Mouse (Mus musculus): ENCODE measurements around the gene Hspb1.

Hspb1 gene

DNA sequence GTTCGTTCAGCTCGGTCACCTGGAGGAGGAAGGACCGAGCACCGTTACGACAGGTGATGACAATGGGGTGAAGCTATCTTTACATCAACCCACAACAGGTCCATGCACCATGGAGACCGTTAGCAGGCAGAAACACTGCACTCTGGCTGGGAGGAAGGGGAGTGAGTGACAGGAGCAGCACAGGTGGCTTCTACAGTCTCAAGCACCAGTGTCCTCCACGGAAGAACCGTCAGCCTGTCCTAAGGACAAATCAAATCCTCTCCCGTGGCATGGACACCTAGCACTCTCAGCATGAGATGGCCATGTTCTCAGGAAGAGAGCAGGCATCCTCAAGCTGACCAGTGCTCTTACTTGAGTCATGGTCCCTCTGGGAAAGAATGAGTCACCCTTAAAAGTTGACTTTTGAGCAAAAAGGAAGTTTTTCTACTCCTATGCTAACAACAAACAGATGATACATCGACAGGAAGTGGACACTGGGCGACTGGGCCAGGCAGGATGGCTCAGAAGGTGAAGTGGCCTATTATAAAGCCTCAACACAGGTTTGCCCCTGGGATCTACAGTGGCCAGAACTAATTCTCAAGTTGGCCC lies 24.0 kb downstream of the Hspb1 start:
- in situ Hi-C loops (cut with MboI, MseI) = no loop called here

DNA sequence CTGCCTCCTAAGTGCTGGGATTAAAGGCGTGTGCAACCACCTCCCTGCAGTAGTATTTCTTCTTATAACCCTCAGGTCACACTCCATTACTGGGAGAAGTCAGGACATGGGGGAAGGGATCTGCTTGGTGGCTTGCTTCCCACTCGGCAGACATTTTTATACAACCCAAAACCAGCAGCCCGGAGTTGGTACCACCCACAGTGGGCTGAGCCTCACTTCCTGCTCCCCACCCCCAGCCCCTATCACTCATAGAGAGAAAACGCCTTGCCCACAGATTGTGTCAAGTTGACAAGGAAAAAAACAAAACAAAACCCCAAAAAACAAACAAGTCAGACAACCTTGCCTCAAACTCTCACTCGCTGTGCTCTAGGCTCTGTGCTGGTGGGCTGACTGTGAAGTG lies 25.5 kb downstream of the Hspb1 start:
- in situ Hi-C loops (cut with MboI, MseI) = no loop called here

DNA sequence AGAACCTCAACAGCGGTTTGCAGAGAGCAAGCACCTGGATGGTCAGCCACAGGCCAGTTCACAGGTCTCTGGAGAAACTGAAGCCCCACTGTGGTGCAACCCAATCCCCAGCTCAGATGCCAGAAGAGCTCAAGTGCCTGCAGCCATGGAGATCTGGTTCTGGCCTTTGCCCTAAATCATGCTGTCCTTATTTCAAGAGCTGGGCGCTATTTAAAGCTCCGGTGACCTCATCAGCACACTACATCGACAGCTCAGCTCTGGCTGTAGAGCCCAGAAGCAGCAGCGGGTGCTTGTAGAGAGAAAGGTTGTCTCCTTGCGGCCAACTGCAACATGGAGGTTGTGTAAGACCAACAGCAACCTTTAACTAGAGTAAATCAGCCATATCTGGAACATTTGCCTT lies 26.4 kb downstream of the Hspb1 start:
- in situ Hi-C loops (cut with MboI, MseI) = no loop called here

DNA sequence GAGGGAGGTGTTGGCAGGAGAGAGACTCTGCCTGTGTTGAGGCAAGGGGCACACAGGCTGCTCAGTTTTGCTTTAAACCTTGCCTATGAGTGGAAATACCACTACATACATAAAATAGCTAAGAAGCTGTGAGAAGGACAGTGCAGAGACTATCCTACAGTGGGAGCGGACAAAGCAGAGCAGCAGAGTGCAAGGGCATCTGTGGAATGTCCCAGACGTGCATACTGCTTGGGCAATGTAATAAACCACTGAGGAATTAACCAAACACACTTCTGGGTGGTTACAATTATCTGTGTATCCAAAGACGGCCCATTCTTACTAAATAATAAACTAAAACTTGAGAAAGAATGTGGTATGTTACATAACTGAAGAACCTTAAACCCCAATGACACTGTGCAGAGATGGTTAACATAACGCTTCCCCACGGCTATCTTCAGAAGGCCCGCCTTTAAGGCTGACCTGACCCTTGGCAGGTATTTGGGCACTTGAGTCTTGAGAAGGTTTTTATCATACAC lies 28.4 kb downstream of the Hspb1 start:
- in situ Hi-C loops (cut with MboI, MseI) = no loop called here

DNA sequence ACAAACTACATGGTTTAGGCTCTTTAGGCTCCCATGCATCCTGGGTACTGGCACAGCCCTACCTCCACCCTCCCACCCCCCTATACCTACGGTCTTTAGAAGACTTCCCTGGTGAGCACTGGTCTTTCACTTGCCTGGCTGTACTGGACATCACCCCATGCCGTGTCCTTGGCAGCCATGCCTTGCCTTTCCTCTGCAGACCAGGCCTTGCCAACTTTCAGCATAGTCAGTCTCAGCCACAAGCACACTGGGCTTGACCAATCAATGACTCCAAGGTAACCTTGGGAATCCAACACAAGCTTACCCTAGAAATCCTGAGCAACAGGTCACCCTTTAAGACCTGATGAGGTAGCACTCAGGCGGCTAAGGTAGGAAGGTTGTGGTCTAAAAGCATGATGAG lies 28.9 kb downstream of the Hspb1 start:
- in situ Hi-C loops (cut with MboI, MseI) = no loop called here

DNA sequence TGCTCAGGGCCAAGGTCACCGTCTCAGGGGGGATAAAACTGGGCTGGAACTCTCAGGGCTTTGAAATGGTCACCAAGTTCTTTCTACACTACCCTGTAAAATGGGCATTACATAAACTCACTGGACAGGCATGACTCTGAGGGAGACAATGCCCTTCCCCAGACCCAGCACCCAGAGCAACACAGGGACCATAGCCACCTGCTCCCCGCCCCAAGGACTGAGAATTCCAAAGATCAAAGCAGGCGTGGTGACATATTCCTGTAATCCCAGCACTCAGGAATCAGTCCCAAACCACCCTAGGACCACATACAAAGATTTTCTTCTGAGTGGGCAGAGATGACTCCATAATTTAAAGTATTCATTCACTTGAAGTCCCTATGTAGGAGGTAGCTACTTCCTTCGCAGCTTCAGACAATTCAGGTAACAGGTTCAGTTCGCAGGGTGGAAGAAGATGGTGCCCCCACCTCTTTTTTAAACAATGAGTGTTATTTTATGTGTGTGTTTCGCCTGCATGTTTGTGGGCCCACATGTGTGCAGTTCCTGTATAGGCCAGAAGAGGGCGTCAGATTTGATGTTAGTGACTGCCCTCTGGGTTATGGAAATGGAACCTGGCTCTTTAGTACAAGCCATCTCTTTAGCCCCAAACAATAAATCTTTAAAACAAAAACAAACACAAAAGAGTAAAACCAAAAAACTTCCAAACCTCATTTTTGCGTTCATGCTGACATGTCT lies 29.8 kb downstream of the Hspb1 start:
- in situ Hi-C loops (cut with MboI, MseI) = no loop called here

DNA sequence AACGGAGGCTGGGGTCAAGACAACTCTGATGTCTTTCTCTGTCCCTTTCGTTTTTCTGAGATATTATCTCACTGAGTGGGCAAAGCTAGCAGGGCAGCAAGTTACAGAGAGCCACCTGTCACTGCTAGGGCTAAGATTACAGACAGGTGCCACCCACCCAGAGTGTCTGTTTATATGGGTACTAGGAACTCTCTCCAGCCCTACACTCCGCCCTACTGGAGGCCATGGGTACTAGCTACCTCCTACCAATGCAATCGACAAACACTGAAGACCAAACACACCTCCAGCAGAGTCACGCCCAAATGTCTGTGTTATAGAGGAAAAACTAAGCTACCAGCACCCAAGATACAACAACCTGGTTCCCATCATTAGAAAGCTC lies 30.3 kb downstream of the Hspb1 start:
- in situ Hi-C loops (cut with MboI, MseI) = no loop called here

DNA sequence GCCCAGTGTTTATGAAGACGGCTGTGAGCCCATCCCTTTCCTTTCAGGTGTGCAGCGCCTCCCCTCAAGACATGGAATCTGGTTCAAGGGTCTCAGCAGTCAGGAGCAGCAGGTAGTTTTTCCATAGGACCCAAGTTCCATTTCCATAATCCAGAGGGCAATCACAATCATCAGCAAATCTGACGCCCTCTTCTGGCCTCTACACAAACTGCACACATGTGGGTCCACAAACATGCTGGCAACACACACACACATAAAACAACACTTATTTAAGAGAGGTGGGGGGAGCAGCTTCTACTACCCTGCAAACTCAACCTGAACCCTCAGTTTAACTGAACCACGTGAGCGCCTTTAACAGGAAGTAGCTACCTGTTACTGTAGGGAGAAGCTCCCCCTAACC lies 30.9 kb downstream of the Hspb1 start:
- in situ Hi-C loops (cut with MboI, MseI) = no loop called here

DNA sequence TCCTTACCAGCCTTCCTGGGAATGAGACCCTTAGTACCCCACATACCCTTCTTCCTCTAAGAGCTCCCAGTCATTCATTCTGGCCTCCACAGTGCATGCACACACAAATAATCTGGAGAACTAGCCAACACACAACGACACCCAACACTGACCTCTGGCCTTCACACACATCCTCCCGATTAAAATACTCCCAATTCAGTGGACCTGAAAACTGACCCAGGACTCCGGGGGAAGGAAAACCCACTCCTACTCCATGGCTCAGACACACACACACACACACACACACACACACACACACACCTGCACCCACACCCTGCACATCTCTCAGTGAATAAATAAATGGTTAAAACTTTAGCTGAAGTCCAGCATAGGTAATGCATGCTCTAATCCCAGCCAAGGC lies 32.2 kb downstream of the Hspb1 start:
- in situ Hi-C loops (cut with MboI, MseI) = no loop called here

DNA sequence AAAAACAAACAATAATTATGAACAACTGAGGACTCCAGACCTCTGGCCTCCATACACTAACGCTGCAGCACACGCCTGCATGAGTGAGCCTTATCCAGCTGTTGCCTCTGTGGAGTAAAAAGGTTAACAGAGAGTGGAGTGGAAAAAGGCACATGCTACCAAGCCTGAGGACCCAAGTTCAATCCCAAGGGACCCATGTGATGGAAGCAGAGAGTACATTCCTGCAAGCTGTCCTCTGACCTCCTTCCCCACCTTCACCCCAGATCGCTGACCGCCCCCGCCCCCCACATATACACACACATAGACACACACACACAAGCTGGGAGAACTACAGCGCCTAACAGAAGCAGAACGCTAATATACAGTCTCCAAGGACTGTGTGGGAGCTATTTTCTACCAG lies 36.2 kb downstream of the Hspb1 start:
- in situ Hi-C loops (cut with MboI, MseI) = no loop called here

DNA sequence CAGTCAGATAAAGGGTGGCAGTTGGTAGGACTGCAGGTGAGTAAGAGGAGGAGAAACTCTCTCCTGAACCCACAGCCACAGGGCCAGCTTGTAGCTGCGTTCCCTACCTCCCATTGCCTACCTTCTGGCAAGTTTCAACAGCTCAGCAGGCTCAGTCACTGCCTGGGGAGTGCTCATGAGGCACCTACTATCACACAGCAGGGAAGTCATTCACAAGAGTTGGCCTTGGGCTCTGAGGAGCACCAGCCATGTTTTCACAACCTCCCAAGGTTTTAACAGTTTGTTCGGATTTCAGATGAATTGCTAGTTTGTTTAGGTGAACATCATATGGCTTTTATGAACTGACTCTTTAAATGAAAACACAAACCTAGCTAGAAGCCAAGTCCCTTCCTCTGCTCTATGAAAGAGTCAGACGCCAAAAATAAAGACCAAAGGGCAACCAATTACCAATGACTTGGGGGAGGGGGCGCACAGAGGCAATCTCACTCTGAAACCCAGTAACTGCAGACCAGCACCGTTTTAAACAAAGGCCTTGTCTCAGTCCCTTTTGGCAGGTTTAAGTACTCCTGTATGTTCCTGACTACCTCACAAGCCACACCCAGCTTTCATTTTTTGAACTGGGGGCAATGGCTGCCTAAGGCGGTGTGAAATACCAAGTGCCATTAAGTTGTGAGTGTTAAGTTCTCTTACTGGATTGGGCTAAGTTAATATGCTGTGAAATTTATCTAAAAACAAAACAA lies 42.1 kb downstream of the Hspb1 start:
- in situ Hi-C loops (cut with MboI, MseI) = loop anchor here (10.0 kb wide), 1 partner anchor 1375 kb away; the partner anchor contains the start of gene Srrt

DNA sequence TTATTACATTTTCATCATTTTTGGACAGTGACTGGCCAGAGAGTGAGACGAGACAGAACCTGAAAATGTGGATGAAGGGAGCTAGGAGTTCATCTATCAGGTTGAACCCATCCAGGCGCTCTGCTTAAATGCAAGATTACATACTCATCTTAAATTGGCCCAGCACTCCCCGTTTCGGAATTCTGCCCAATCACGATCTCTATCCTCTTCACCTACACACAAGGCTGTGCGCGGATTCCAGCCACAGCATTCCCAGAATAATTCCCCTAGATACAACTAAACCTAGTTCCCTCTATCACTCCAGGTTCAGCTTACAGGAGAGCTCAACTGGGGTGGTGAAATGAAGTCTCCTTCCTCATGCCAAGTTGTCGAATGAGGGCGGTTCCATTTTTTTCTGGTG lies 43.8 kb downstream of the Hspb1 start:
- in situ Hi-C loops (cut with MboI, MseI) = loop anchor here (10.0 kb wide), 1 partner anchor 1373 kb away; the partner anchor contains the start of gene Srrt

DNA sequence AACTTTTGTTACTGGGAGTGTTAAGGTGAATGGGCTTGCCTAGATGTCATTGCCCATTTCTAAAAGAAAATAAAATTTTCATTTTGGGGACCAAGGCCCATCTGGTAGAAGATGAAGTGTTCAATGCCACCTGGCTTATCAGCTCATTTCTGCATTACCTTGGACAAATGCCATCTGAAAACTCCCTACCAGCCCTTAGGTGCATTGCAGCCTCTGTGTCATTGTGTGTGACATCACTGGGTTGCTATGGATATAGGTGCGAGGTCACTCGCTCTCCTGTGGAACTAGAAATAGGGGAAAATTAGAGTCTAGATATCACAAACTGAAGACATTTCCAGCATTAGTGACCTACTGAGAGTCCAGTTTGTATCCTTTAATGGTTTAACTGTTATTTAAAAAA lies 44.6 kb downstream of the Hspb1 start:
- in situ Hi-C loops (cut with MboI, MseI) = loop anchor here (10.0 kb wide), 1 partner anchor 1372 kb away; the partner anchor contains the start of gene Srrt

DNA sequence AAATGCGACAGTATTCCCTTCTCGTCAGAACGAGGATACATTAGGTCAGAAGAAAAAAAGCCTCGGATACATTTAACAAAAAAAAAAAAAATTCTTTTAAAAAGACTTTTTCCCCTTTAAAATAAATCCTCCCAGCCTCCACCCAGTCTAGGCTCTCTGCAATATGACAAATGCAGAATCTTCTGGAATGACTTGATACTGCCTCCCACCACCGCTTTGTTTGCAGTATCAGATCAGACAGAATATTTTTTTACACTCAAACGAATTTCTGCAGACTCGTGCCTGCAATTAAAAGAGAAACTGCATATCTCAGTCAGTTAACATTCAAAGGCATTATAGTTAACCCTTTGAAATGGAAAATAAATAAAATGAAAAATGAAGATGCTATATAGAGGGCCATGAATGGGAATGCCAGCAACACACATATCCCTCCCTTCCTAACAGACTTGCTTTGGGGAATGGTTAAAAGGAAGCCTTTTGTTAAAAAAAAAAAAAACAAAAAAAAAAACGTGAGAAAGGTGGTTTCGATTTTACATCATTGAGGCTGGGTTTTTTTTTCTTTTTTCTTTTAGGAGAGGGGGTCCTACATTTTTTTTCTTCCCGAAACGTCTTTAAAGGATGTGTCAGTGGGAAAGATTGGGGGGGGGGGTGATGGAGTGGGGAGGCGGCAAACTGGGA lies 45.6 kb downstream of the Hspb1 start:
- in situ Hi-C loops (cut with MboI, MseI) = loop anchor here (10.0 kb wide), 1 partner anchor 1371 kb away; the partner anchor contains the start of gene Srrt

DNA sequence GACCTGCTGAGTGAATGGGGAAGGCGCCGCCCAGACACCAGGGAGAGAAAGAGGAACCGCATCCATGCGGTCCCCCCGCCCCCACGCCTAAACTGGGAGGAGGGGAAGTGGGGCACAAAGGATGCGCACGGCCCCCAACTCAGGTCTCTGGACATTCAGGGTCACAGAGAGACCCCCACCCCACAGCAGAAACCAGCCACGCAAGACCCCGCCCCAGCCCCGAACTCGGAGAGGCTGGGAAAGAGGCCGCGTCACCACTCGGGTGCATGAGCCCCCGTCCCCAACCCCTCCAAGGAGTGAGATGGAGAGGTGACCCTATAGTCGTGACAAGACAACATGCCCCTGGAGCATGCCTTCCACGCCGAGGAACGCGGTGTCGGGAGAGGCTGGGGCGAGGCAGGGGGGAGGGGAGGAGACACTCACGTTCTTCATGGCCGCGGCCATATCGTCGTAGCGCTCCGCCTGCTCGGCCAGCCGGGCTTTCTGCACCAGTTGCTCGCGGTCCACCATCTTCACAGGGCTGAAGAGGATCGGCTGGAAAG lies 46.3 kb downstream of the Hspb1 start:
- in situ Hi-C loops (cut with MboI, MseI) = loop anchor here (10.0 kb wide), 1 partner anchor 1371 kb away; the partner anchor contains the start of gene Srrt

DNA sequence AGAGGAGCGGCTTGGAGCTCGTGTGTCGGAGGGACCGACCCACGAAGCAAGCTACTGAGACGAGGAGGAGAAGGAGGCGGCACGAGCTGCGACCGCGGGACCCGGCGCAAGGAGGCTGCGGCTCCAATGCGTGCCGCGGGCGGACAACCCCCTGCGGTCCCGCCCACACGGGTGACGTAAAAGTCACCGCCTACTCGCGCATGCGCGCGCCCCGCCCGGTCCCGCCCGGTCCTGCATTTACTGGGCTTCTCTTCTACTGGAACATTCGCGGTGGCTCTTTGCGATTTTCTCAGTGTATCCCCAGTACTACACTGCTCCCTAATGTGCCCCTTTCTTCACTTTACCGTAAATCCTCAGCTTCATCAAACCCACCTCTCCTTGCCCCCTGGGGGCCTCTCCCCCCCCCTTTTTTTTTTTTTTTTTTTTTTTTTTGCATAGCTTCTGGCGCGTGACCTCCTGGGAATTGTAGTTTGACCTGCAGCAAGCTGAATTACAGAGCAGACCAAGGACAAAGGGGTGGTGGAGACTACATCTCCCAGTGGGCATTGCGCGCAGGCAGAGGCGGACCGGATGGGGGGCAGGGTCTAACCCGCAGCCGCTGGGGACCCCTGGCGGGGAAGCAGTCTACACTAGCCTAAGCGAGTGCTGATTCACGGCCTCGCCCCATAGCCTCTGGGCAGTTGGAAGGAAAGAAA lies 46.9 kb downstream of the Hspb1 start, which contains the start of gene Ywhag:
TSS of gene Ywhag (minus strand) at position 136 of the 695 bp plus-strand sequence.
- in situ Hi-C loops (cut with MboI, MseI) = loop anchor here (10.0 kb wide), 1 partner anchor 1370 kb away; the partner anchor contains the start of gene Srrt

DNA sequence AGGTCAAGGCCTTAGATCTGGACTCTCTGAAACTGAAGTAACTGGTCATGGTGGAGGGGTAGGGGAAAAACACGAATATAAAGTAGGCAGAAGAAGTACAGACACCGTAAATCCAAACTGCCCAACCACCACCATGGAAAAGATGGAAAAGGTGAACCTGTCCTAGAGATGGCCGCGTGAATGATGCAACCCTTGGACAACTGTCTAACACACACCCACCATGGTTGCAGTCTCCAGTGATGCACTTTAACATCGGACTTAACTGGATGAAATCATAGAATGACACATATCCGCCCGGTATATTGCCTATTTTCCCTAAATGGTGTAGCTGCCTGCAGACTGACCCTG lies 47.4 kb downstream of the Hspb1 start:
- in situ Hi-C loops (cut with MboI, MseI) = loop anchor here (10.0 kb wide), 1 partner anchor 1370 kb away; the partner anchor contains the start of gene Srrt

DNA sequence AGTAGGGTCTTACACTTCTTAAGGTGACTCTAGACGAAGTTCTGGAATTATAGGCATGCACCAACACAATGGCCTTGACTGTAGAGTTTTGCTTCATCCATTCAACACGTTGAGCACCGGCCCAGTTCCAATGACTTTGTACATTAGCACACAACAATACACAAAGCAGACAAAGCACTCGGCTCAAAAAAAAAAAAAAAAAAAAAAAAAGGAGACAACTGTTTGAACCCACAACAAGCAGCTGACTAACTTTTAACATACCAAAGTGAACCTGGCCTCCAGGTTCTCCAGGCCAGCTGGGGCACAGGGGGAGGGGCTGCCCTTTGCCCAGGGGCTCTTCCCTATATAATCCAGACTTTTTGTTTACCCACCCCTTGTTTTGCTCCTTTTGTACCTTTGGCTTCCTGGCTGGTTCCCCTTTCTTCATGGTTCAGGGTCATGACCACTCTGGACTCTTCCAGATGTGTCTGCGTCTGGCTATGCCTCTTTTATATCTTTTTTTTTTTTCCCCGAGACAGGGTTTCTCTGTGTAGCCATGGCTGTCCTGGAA lies 48.0 kb downstream of the Hspb1 start:
- in situ Hi-C loops (cut with MboI, MseI) = loop anchor here (10.0 kb wide), 1 partner anchor 1369 kb away; the partner anchor contains the start of gene Srrt
